Mouse (Mus musculus): ENCODE data around the gene Acot4. TPM values are rescaled to one million over a fixed set of nuclear protein-coding genes. Genes with fewer than 3 reads are reported as not detected.

Gene Acot4
- total RNA-seq, 1 experiment: 0.04 TPM

DNA sequence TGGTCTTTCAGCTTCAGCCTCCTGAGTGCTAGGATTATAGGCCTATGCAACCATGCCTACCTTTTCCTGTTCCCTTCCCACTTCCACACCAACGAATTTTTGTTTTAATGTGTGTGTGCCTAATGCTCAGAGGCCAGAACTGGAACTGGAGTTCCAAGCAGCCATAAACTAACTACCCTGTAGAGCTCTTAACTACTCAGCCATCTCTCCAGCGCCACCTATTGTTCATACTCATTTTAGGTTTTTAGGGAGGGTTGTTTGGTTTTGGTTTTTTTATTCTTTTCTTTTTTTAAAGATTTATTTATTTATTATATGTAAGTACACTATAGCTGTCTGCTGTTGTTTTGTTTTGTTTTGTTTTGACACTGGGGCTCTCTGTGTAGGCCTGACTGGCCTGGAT, 22.8 kb downstream of the Acot4 start:
- no peak for DNase-seq (ENCODE audit: low read depth, low spot score)
- H3K36me3 ChIP-seq (ENCODE audit: control insufficient read depth, insufficient read depth, low read length, poor library complexity, severe bottlenecking): no peaks in the 10 kb centered on the region
- H3K4me1 ChIP-seq (ENCODE audit: control insufficient read depth in 2 of 2, insufficient read depth in 2 of 2, low read length in 2 of 2, poor library complexity in 1 of 2): peaks cover 0 to 2% of the 10 kb centered on the region in 2 experiments; a peak in 1 of 4 replicates
- in situ Hi-C loops (cut with MboI; ENCODE audit: low sequenced_read_pairs in 2 of 2, unreplicated experiment in 2 of 2): no loop called here
- H3K9me3 ChIP-seq (ENCODE audit: control insufficient read depth, insufficient read depth, low read depth, low read length): no peaks in the 10 kb centered on the region
- H3K9ac ChIP-seq (ENCODE audit: insufficient read depth, low read depth, low read length, poor library complexity, severe bottlenecking): no peak overlapping the region
- H3K4me3 ChIP-seq (ENCODE audit: insufficient read depth in 1 of 2, low read depth in 1 of 2, low read length in 2 of 2, poor library complexity in 1 of 2, severe bottlenecking in 1 of 2): no peak overlapping the region
- TF ChIP-seq CHD2 (IDR thresholded peaks at IDR 0.05; ENCODE audit: low read depth, low read length) (no peak), ZC3H11A (IDR thresholded peaks at IDR 0.05; ENCODE audit: borderline replicate concordance, low read depth, low read length) (no peak), HCFC1 (IDR thresholded peaks at IDR 0.05; ENCODE audit: borderline replicate concordance, insufficient read depth, low read length) (no peak), MAFK (IDR thresholded peaks at IDR 0.05; ENCODE audit: insufficient read depth, low read depth, low read length) (no peak), ZNF384 (IDR thresholded peaks at IDR 0.05; ENCODE audit: low read depth, low read length) (no peak)
- no peak overlapping the region for H3K27ac ChIP-seq (ENCODE audit: insufficient read depth, low read depth, low read length, poor library complexity, severe bottlenecking)

DNA sequence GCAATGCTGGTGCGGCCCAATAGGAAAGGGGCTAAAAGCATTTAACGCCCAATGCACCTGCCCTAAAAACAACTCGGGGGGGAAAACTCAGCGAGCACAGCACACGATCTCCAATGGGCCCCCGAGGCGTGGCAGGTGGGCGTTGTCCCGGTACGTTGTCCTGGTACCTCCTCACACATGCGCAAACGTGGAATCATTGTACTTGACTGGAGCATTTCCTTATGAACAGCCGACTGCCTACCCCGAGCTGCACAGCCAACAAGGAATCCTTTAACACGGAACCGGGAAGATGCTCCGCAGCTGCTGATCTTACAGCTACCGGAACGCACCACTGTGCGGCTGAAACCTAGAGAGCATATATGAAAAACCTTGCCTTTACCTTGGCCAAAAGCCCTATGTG, 24.2 kb downstream of the Acot4 start:
- peak overlapping the region in 1 of 2 experiments; percentile 31; a peak in 2 of 4 replicates for H3K4me3 ChIP-seq (ENCODE audit: insufficient read depth in 1 of 2, low read depth in 1 of 2, low read length in 2 of 2, poor library complexity in 1 of 2, severe bottlenecking in 1 of 2)
- no peak overlapping the region for H3K27ac ChIP-seq (ENCODE audit: insufficient read depth, low read depth, low read length, poor library complexity, severe bottlenecking)
- DNase-seq (ENCODE audit: low read depth, low spot score): no peak
- TF ChIP-seq CHD2 (IDR thresholded peaks at IDR 0.05; ENCODE audit: low read depth, low read length): no peak
- no peak for TF ChIP-seq HCFC1 (IDR thresholded peaks at IDR 0.05; ENCODE audit: borderline replicate concordance, insufficient read depth, low read length)
- no peak for TF ChIP-seq ZNF384 (IDR thresholded peaks at IDR 0.05; ENCODE audit: low read depth, low read length)
- no peak for TF ChIP-seq ZC3H11A (IDR thresholded peaks at IDR 0.05; ENCODE audit: borderline replicate concordance, low read depth, low read length)
- TF ChIP-seq MAFK (IDR thresholded peaks at IDR 0.05; ENCODE audit: insufficient read depth, low read depth, low read length): no peak
- no peaks in the 10 kb centered on the region for H3K36me3 ChIP-seq (ENCODE audit: control insufficient read depth, insufficient read depth, low read length, poor library complexity, severe bottlenecking)
- in situ Hi-C loops (cut with MboI; ENCODE audit: low sequenced_read_pairs in 2 of 2, unreplicated experiment in 2 of 2): no loop called here
- peaks cover 0 to 2% of the 10 kb centered on the region in 2 experiments; a peak in 1 of 4 replicates for H3K4me1 ChIP-seq (ENCODE audit: control insufficient read depth in 2 of 2, insufficient read depth in 2 of 2, low read length in 2 of 2, poor library complexity in 1 of 2)
- H3K9me3 ChIP-seq (ENCODE audit: control insufficient read depth, insufficient read depth, low read depth, low read length): no peaks in the 10 kb centered on the region
- H3K9ac ChIP-seq (ENCODE audit: insufficient read depth, low read depth, low read length, poor library complexity, severe bottlenecking): peak overlapping the region; percentile 2; the same call in 1 of the 2 replicates

DNA sequence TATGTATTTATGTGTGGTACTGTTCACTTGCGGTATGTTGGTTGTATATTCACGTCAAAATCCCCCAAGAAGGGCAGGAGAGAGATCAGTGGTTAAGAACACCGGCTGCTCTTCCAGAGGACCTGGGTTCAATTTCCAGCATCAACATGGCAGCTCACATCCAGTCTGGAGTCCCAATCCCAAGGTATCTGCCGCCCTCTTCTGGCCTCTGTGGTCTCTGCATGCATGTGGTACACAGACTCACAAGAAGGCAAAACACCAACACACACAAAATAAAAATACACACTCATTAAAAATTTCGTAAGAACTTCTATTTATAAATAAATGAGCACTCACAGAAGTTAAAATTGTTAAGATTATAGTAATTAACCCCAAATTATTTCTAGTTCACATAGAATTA, 25.0 kb downstream of the Acot4 start:
- Histone ChIP-seq H3K9me3 (ENCODE audit: control insufficient read depth, insufficient read depth, low read depth, low read length) (no peaks in the 10 kb centered on the region), H3K36me3 (ENCODE audit: control insufficient read depth, insufficient read depth, low read length, poor library complexity, severe bottlenecking) (no peaks in the 10 kb centered on the region), H3K4me3 (ENCODE audit: insufficient read depth in 1 of 2, low read depth in 1 of 2, low read length in 2 of 2, poor library complexity in 1 of 2, severe bottlenecking in 1 of 2) (no peak overlapping the region), H3K4me1 (ENCODE audit: control insufficient read depth in 2 of 2, insufficient read depth in 2 of 2, low read length in 2 of 2, poor library complexity in 1 of 2) (peaks cover 0 to 2% of the 10 kb centered on the region in 2 experiments; a peak in 1 of 4 replicates), H3K9ac (ENCODE audit: insufficient read depth, low read depth, low read length, poor library complexity, severe bottlenecking) (no peak overlapping the region), H3K27ac (ENCODE audit: insufficient read depth, low read depth, low read length, poor library complexity, severe bottlenecking) (no peak overlapping the region)
- in situ Hi-C loops (cut with MboI; ENCODE audit: low sequenced_read_pairs in 2 of 2, unreplicated experiment in 2 of 2): no loop called here
- TF ChIP-seq ZC3H11A (IDR thresholded peaks at IDR 0.05; ENCODE audit: borderline replicate concordance, low read depth, low read length) (peak; percentile 91), MAFK (IDR thresholded peaks at IDR 0.05; ENCODE audit: insufficient read depth, low read depth, low read length) (no peak)
- peak; percentile 67 for DNase-seq (ENCODE audit: low read depth, low spot score)

DNA sequence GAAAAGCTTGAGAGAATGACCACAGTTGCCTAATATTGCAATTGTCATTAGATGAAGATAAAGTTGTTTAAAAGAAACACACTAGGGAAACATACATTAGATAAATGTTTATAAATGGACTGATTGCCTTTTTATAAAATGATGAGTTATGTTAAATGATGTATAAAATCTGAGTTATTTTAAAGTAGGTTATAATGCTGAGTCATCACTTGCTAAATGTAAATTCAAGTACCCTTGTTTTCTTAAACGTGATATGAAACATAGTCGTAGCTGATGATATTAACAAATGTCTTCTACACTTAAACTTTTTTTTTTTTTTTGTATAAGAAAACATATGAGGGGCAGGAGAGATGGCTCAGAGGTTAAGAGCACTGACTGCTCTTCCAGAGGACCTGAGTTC, 25.7 kb downstream of the Acot4 start:
- Histone ChIP-seq H3K4me3 (ENCODE audit: insufficient read depth in 1 of 2, low read depth in 1 of 2, low read length in 2 of 2, poor library complexity in 1 of 2, severe bottlenecking in 1 of 2) (no peak overlapping the region), H3K9ac (ENCODE audit: insufficient read depth, low read depth, low read length, poor library complexity, severe bottlenecking) (no peak overlapping the region), H3K27ac (ENCODE audit: insufficient read depth, low read depth, low read length, poor library complexity, severe bottlenecking) (no peak overlapping the region), H3K9me3 (ENCODE audit: control insufficient read depth, insufficient read depth, low read depth, low read length) (no peaks in the 10 kb centered on the region), H3K4me1 (ENCODE audit: control insufficient read depth in 2 of 2, insufficient read depth in 2 of 2, low read length in 2 of 2, poor library complexity in 1 of 2) (peaks cover 0 to 2% of the 10 kb centered on the region in 2 experiments; a peak in 1 of 4 replicates), H3K36me3 (ENCODE audit: control insufficient read depth, insufficient read depth, low read length, poor library complexity, severe bottlenecking) (no peaks in the 10 kb centered on the region)
- DNase-seq (ENCODE audit: low read depth, low spot score): no peak
- in situ Hi-C loops (cut with MboI; ENCODE audit: low sequenced_read_pairs in 2 of 2, unreplicated experiment in 2 of 2): no loop called here
- TF ChIP-seq ZNF384 (IDR thresholded peaks at IDR 0.05; ENCODE audit: low read depth, low read length) (no peak), CHD2 (IDR thresholded peaks at IDR 0.05; ENCODE audit: low read depth, low read length) (no peak), MAFK (IDR thresholded peaks at IDR 0.05; ENCODE audit: insufficient read depth, low read depth, low read length) (peak; percentile 90), ZC3H11A (IDR thresholded peaks at IDR 0.05; ENCODE audit: borderline replicate concordance, low read depth, low read length) (no peak), HCFC1 (IDR thresholded peaks at IDR 0.05; ENCODE audit: borderline replicate concordance, insufficient read depth, low read length) (no peak)

DNA sequence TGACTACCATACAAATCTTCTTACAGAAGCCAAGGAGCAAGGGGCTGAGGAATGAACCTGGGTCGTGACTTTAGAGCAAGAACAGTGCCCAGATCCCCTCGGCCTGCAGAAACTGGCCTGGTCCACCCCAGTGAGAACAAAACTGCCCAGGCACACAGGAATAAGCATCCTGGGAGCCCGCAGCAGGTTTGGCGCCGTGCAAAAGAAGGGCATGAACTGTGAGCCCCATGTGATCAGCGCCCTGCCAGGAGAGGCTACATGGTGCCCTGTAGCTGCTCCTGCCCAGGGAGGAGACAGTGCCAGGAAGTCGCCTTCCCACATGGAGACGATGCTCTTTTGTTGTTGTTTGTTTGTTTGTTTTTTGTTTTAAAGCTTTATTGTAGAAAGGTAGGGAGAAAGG, 26.4 kb downstream of the Acot4 start:
- Histone ChIP-seq H3K4me1 (ENCODE audit: control insufficient read depth in 2 of 2, insufficient read depth in 2 of 2, low read length in 2 of 2, poor library complexity in 1 of 2) (peaks cover 0 to 2% of the 10 kb centered on the region in 2 experiments; a peak in 1 of 4 replicates), H3K9me3 (ENCODE audit: control insufficient read depth, insufficient read depth, low read depth, low read length) (no peaks in the 10 kb centered on the region), H3K4me3 (ENCODE audit: insufficient read depth in 1 of 2, low read depth in 1 of 2, low read length in 2 of 2, poor library complexity in 1 of 2, severe bottlenecking in 1 of 2) (no peak overlapping the region), H3K9ac (ENCODE audit: insufficient read depth, low read depth, low read length, poor library complexity, severe bottlenecking) (no peak overlapping the region), H3K36me3 (ENCODE audit: control insufficient read depth, insufficient read depth, low read length, poor library complexity, severe bottlenecking) (no peaks in the 10 kb centered on the region), H3K27ac (ENCODE audit: insufficient read depth, low read depth, low read length, poor library complexity, severe bottlenecking) (no peak overlapping the region)
- in situ Hi-C loops (cut with MboI; ENCODE audit: low sequenced_read_pairs in 2 of 2, unreplicated experiment in 2 of 2): no loop called here
- no peak for TF ChIP-seq HCFC1 (IDR thresholded peaks at IDR 0.05; ENCODE audit: borderline replicate concordance, insufficient read depth, low read length)
- no peak for TF ChIP-seq ZNF384 (IDR thresholded peaks at IDR 0.05; ENCODE audit: low read depth, low read length)
- TF ChIP-seq CHD2 (IDR thresholded peaks at IDR 0.05; ENCODE audit: low read depth, low read length): no peak
- no peak for TF ChIP-seq ZC3H11A (IDR thresholded peaks at IDR 0.05; ENCODE audit: borderline replicate concordance, low read depth, low read length)
- TF ChIP-seq MAFK (IDR thresholded peaks at IDR 0.05; ENCODE audit: insufficient read depth, low read depth, low read length): no peak
- no peak for DNase-seq (ENCODE audit: low read depth, low spot score)
